Mouse (Mus musculus) CD4-positive helper T cell, adult 2 months (primary cell): ENCODE results near the gene Cdk9.

Experiments
- DNase-seq: peaks from one replicate; pipeline ENCODE4 v3.0.0-alpha.2; 2012; ENCODE audit warnings: low read depth, missing footprints, low spot score

The Cdk9 gene

GRCm38 (mm10) chr2:32680051-32680451 lies 32.8 kb downstream of the Cdk9 start:
- no peak for DNase-seq

DNA sequence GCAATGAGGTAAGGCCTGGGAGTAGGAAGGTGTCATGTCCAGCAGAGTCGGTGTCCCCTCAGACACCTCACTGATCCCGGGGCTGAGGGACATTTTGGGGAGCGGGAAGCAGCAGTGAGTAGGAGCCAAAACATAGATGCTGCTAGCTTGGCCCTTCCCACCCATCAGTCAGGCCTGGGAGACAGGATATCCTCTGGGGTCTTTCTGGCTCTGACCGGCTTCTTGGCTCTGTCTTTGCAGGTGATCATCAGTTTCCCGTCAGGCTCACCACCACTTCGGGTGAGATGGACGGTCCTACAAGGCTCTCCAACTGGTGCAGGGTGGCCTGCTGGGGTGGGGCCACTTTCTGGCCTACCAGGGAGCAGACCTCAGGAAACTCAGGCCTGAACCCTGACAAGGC lies 35.2 kb downstream of the Cdk9 start:
- DNase-seq, result no peak

GRCm38 (mm10) chr2:32676821-32677220 lies 36.1 kb downstream of the Cdk9 start:
- no peak for DNase-seq

DNA sequence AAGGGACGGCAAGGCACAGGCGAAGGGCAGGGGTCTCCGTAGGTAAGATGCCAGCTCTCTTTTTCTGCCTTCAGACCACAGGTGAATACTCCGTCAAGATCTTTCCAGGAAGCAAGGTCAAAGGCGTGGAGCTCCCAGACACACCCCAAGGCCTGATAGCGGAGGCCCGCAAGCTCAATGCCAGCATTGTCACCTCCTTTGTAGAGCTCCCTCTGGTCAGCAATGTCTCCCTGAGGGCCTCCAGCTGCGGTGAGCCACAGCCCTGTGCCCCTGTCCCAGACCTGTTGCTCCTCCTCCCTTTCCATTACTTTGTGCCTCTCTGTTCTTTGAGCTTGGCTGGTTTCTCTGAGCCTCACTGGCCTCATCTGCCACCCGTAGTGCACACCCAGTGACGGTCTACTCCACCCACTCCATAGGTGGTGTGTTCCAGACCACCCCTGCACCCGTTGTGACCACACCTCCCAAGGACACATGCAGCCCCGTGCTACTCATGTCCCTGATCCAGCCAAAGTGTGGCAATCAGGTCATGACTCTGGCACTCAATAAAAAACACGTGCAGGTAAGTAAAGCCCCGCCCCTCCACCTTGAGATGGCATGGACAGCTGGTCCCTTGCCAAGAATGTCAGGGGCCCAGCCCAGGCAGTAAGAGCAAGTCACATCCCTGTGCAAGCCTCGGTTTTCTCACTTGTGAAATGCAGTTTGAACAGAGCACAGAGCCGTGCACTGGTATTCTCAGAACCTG lies 39.5 kb downstream of the Cdk9 start:
- DNase-seq, result no peak

DNA sequence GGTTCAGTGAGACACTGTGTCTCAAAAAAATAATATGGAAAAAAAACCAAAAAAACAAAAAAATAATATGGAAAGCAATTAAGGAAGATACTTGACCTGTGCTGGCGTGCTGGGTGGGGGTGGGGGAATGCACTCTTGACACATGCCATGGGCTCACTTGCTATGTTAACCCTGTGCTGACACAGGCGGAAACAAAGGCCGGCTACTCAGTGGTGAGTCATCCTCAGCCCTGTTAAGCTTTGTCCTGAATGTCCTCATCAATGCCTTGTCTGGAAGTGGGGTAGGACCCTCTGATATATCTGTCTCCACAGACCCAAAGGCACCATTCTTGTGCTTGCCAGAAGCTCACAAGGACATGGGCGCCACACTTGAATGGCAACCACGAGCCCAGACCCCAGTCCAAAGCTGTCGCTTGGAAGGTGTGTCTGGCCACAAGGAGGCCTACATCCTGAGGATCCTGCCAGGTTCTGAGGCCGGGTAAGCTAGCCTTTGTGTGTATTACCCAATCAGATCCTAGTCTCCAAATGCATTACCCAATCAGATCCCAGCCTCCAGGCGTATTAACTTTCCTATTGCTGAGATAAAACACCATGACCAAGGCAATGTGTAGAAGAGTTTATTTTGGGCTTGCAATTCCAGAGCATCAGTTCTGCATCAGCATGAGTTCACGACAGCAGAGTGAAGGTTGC lies 40.8 kb downstream of the Cdk9 start:
- no peak for DNase-seq

DNA sequence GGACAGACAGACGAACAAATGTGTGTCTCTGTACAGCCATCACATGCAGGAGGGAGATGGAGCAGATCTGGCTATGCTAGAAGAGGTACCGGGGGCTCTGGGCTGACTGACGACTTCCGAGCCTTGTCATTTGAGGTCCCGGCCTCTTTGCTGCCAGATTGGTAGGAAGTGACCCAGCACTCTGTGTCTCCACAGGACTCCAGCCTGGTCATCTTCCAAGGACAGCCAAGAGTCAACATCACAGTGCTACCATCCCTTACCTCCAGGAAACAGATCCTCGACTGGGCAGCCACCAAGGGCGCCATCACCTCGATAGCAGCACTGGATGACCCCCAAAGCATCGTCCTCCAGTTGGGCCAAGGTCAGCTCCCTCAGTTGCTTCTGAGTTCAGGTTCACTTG lies 41.7 kb downstream of the Cdk9 start:
- no peak for DNase-seq

DNA sequence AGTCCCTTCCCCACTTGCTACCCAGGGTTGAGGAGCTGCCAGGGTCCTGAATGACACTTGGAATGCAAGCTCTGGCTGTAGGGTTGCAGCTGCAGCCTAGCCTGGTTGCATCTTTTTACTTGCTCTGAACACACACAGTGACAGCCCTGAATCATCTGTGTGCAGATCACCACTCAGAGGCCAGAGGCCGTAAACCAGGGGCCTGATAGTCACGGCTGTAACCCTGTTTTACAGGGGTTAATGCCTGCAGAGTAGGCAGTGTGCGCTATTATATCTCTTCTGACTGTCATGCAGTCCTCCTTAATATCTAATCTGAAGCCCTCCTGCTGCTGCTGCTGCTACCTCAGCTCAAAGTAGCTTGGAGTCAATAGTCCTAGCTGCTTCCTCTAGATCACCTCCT lies 43.0 kb downstream of the Cdk9 start:
- DNase-seq, result no peak

DNA sequence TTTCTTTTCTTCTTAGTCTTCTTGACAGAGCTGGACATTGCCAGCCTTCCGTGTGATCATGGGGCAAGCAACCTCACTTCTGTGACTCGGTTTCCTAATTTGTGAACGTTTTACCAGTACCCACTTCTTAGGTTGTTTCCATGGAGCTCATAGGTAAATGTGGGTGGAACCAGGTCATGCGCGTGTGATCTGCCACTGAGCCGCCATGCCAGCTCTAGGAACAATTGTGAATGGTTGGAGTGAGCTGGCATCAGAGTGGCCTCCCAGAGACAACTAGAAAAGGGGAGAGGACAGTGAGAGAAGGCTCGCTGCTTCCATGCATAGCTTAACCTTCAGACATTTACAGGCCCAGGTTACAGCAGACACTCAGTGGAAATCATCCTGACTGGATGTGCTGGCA lies 44.7 kb downstream of the Cdk9 start:
- no peak for DNase-seq

DNA sequence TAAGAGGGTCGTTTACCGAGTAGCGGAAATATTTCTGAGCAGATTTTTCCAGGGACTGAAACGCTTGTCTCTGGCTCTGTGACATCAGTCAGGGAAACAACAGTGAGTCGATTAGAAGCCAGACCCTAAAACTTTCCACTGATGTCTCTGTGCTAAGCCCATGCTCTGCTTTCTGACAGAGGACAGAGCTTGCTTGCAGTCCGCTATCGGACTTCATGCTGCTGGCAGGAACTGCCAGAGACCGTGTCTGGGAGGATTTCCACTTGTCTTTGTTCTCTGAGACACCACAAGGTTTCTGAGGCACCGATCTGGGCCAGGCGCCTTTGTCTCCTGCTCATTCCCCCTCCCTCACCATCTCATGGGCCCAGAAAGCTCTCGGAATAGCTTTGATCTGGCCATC lies 45.1 kb downstream of the Cdk9 start:
- DNase-seq, result no peak

- DNase-seq, result no peak
Measured at GRCm38 (mm10) chr2:32665853-32666252, 47.0 kb downstream of the Cdk9 start.

DNA sequence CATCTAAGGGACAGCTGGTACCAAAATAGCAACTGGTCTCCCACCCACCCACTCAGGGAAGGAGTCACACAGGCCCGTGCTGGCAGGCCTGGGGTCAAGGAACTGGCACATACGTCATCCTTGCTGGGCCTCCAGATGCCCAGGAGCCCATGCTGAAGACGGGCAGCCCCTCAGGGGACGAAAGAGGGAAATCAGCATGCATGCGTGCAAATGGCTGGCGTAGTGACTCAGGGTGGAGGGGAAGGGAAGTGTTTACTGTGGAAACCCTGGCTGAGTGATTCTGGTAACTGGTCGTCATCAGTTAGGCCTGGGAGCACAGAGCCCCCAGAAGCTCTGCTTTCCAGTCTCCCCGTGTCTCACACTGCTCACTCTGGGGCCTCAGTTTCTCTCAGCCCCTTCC lies 47.5 kb downstream of the Cdk9 start:
- DNase-seq, result no peak

DNA sequence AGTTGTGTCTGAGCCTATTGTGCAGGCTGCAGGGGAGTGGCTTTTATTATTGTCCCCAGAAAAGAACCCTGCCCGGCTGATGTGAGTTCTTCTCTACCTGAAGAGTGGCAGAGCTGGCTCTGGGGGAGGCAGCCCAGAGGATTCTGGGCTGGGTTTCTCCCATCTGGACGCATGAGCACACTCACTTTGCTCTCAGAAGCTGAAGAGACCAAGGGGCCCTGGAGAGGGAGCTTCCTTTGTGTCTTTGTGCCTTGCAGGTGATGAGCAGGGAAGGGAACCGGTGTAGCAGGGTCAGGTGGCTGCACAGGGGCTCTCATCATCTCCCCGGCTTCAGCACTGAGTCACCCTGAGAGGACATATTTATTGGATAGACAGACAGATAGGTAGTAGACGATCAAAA lies 50.6 kb downstream of the Cdk9 start:
- DNase-seq, result no peak

- DNase-seq, result no peak
Measured at GRCm38 (mm10) chr2:32661509-32662107, 51.3 kb downstream of the Cdk9 start.

GRCm38 (mm10) chr2:32658873-32659272 lies 54.0 kb downstream of the Cdk9 start:
- no peak for DNase-seq

- DNase-seq, result no peak
Measured at GRCm38 (mm10) chr2:32655826-32656225, 57.0 kb downstream of the Cdk9 start.
